Mouse (Mus musculus): Measurements from ENCODE around the gene Thrap3. TPM values are rescaled to one million over a fixed set of nuclear protein-coding genes. Genes with fewer than 3 reads are reported as not detected.
"Not testable (repeated sequence)": the region's sequence is repeated elsewhere in the genome, so short reads cannot be mapped to it uniquely, and the experiment has no call there.

Thrap3 gene
- polyA plus RNA-seq, 1 experiment from 2014 or later = 78.7 TPM

DNA sequence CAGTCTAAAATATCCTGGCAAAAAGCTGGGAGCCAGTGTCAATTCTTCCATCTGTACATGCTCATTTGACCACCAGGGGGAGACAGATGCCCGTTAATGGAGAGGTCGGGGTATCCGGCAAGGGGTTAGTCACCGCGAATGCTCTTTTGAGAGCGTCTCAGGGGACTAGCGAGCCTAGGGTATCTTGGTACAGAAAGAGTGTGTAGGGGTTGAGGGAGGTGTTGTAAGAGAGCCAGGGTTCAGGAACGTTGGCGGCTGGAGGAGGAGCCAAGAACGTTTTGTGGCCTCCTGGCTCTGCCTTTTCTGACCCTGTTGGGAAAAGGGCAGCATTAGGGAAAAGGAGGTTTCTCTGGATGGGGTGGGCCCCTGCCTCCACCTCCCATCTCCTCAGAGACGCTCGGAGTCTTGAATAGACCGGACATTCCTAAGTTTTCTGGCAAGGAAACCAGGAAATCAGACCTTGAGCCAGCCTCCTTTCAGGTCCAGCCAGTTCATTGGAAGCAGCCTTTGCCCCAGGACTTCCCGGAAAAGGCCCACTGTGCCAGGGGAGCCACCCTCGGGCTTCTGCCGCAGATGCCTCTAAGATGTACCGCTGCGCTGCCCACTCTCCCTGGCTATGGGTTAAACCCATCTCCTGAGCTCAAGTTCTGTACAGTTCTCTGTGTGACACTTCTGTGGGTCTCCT is 24.7 kb upstream of the Thrap3 start:
- ATAC-seq (ENCODE audit: low FRiP score, low TSS enrichment) (peak; percentile 78), DNase-seq (ENCODE audit: low spot score) (peak; percentile 83)
- Histone ChIP-seq H3K4me3 (ENCODE audit: low read depth, low read length) (peak overlapping the region; percentile 40), H3K9me3 (ENCODE audit: control insufficient read depth, low read length) (no peaks in the 10 kb centered on the region), H3K4me2 (replicated peaks; ENCODE audit: low read depth) (peak overlapping the region; percentile 66), H3K9ac (ENCODE audit: low read length) (peak overlapping the region; percentile 52), H3K27me3 (ENCODE audit: control insufficient read depth, insufficient read depth, low read length) (no peaks in the 10 kb centered on the region), H3K4me1 (replicated peaks; ENCODE audit: control insufficient read depth, insufficient read depth) (no peaks in the 10 kb centered on the region; the same call in 1 of the 2 replicates), H3K27ac (replicated peaks) (peak overlapping the region; percentile 75), H3K36me3 (ENCODE audit: control insufficient read depth, insufficient read depth, low read length) (peaks cover 6% of the 10 kb centered on the region; the same call in 1 of the 2 replicates)
- TF ChIP-seq EP300 (optimal IDR thresholded peaks at IDR 0.05) = no peak
- TF ChIP-seq CTCF (IDR thresholded peaks at IDR 0.05; ENCODE audit: low read depth) = peak; percentile 98
- 5% methylated on average over 18 of the region's 18 CpGs for WGBS

DNA sequence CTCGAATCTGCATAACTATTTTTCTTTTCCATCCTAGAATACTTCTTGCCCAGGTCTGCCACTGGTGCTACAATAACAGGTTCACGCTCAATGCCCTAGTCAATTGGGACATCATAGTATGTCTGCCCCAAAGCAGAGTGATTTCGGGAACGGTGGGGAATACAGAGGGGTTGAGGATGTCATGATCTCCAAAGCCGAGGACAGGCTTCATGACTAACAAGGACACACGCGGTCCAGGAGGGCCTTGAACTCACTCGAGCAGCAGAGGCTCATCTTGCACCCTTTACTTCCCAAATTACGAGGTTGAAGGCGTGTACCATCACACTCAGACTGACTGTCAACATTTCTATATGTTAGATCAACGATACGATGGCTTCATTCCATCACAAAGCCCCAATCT is 24.1 kb upstream of the Thrap3 start:
- no peaks in the 10 kb centered on the region; the same call in 1 of the 2 replicates for H3K4me1 ChIP-seq (replicated peaks; ENCODE audit: control insufficient read depth, insufficient read depth)
- no peak overlapping the region; the same call in 1 of the 2 replicates for H3K4me2 ChIP-seq (replicated peaks; ENCODE audit: low read depth)
- H3K27ac ChIP-seq (replicated peaks) = no peak overlapping the region
- no peak for DNase-seq (ENCODE audit: low spot score)
- WGBS = 48% methylated on average over 12 of the region's 12 CpGs
- ATAC-seq (ENCODE audit: low FRiP score, low TSS enrichment) = peak; percentile 16
- H3K9ac ChIP-seq (ENCODE audit: low read length) = no peak overlapping the region
- peaks cover 6% of the 10 kb centered on the region; the same call in 1 of the 2 replicates for H3K36me3 ChIP-seq (ENCODE audit: control insufficient read depth, insufficient read depth, low read length)
- H3K9me3 ChIP-seq (ENCODE audit: control insufficient read depth, low read length) = no peaks in the 10 kb centered on the region
- no peak for TF ChIP-seq CTCF (IDR thresholded peaks at IDR 0.05; ENCODE audit: low read depth)
- no peak for TF ChIP-seq EP300 (optimal IDR thresholded peaks at IDR 0.05)
- no peak overlapping the region for H3K4me3 ChIP-seq (ENCODE audit: low read depth, low read length)
- H3K27me3 ChIP-seq (ENCODE audit: control insufficient read depth, insufficient read depth, low read length) = no peaks in the 10 kb centered on the region

DNA sequence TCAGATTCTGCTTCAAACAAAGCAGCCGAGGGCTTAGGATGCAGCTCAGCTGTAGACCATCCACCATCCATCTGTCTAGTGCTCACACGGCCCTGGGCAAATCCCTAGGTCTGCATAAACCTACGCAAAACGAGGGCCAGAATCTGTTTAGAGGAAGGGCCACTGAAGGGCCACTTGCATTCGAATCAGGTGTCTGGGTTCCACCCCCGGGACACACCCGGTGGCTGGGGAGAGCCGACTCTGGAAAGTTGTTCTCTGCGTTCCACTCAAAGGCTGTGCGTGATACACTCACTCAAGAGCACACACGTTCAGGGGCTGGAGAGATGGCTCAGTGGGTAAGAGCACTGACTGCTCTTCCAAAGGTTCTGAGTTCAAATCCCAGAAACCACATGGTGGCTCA is 20.1 kb upstream of the Thrap3 start:
- Histone ChIP-seq H3K36me3 (ENCODE audit: control insufficient read depth, insufficient read depth, low read length) (no peaks in the 10 kb centered on the region), H3K4me3 (ENCODE audit: low read depth, low read length) (no peak overlapping the region), H3K27ac (replicated peaks) (no peak overlapping the region), H3K9me3 (ENCODE audit: control insufficient read depth, low read length) (no peaks in the 10 kb centered on the region), H3K4me1 (replicated peaks; ENCODE audit: control insufficient read depth, insufficient read depth) (no peaks in the 10 kb centered on the region; the same call in 1 of the 2 replicates), H3K4me2 (replicated peaks; ENCODE audit: low read depth) (no peak overlapping the region), H3K27me3 (ENCODE audit: control insufficient read depth, insufficient read depth, low read length) (no peaks in the 10 kb centered on the region), H3K9ac (ENCODE audit: low read length) (no peak overlapping the region)
- no peak for ATAC-seq (ENCODE audit: low FRiP score, low TSS enrichment)
- WGBS = 79% methylated on average over 11 of the region's 11 CpGs
- DNase-seq (ENCODE audit: low spot score) = no peak
- no peak for TF ChIP-seq EP300 (optimal IDR thresholded peaks at IDR 0.05)
- no peak for TF ChIP-seq CTCF (IDR thresholded peaks at IDR 0.05; ENCODE audit: low read depth)

DNA sequence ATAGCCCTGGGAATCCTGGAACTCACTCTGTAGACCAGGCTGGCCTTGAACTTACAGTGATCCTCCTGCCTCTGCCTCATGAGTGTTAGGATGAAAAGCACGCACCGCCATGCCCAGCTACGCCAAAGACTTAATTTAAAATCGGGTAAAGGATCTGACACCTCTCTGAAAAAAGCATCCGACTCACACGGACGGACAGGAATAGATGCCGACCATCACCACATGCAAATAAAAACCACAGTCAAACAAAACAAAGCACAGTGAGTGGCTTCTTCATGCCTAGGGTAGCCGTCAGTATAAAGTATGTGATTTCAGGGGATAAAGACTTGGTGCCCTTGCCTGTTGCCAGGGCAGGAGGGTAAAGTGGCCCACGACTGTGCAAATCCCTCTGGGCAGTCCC is 17.5 kb upstream of the Thrap3 start:
- 81% methylated on average over 10 of the region's 10 CpGs for WGBS
- no peak for ATAC-seq (ENCODE audit: low FRiP score, low TSS enrichment)

DNA sequence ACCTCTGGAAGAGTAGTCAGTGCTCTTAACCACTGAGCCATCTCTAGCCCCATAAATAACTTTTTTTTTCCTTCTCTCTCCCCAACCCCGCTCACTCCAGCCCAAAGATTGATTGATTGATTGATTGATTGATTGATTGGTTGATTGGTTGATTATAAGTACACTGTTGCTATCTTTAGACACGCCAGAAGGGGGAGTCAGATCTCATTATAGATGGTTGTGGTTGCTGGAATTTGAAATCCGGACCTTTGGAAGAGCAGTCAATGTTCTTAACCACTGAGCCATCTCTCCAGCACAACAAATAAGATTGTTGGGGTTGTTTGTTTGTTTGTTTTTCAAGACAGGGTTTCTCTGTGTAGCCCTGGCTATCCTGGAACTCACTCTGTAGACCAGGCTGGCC is 17.0 kb upstream of the Thrap3 start:
- TF ChIP-seq CTCF (IDR thresholded peaks at IDR 0.05; ENCODE audit: low read depth) = 0 out of 2 replicates have a peak, but pooled peaks have one; percentile 14
- not testable (repeated sequence) for H3K36me3 ChIP-seq (ENCODE audit: control insufficient read depth, insufficient read depth, low read length); H3K9me3 ChIP-seq (ENCODE audit: control insufficient read depth, low read length); H3K27ac ChIP-seq (replicated peaks); H3K4me3 ChIP-seq (ENCODE audit: low read depth, low read length); H3K27me3 ChIP-seq (ENCODE audit: control insufficient read depth, insufficient read depth, low read length); ATAC-seq (ENCODE audit: low FRiP score, low TSS enrichment); H3K4me2 ChIP-seq (replicated peaks; ENCODE audit: low read depth); H3K4me1 ChIP-seq (replicated peaks; ENCODE audit: control insufficient read depth, insufficient read depth); H3K9ac ChIP-seq (ENCODE audit: low read length); DNase-seq (ENCODE audit: low spot score)
- 67% methylated on average over 3 of the region's 3 CpGs for WGBS

More for the DNA sequence above, 17.5 kb upstream of the Thrap3 start:
- H3K36me3 ChIP-seq (ENCODE audit: control insufficient read depth, insufficient read depth, low read length) = no peaks in the 10 kb centered on the region
- H3K27me3 ChIP-seq (ENCODE audit: control insufficient read depth, insufficient read depth, low read length) = no peaks in the 10 kb centered on the region
- no peak overlapping the region for H3K4me3 ChIP-seq (ENCODE audit: low read depth, low read length)
- H3K27ac ChIP-seq (replicated peaks) = no peak overlapping the region
- no peaks in the 10 kb centered on the region for H3K4me1 ChIP-seq (replicated peaks; ENCODE audit: control insufficient read depth, insufficient read depth)
- DNase-seq (ENCODE audit: low spot score) = no peak
- no peak overlapping the region for H3K4me2 ChIP-seq (replicated peaks; ENCODE audit: low read depth)
- no peaks in the 10 kb centered on the region for H3K9me3 ChIP-seq (ENCODE audit: control insufficient read depth, low read length)
- TF ChIP-seq EP300 (optimal IDR thresholded peaks at IDR 0.05) (no peak), CTCF (IDR thresholded peaks at IDR 0.05; ENCODE audit: low read depth) (no peak)
- no peak overlapping the region for H3K9ac ChIP-seq (ENCODE audit: low read length)

DNA sequence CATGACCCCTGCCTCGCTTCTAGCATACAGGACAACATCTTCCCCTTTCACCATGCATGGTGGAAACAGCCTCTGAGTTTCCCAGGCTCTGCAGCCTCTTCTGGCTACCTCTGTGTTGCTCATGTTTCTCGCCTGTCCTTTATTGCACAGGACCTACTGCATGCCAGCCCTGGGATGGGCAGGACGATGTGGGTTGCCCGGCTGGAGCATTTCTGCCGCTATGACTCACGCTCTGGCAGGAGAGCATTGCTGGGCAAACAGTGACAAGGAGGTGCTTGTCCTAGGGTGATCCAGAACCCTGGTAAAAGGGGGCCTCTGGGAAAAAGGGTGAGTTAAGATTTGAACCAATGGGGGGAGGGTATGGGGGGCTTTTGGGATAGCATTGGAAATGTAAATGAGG is 15.2 kb upstream of the Thrap3 start:
- Histone ChIP-seq H3K9me3 (ENCODE audit: control insufficient read depth, low read length) (no peaks in the 10 kb centered on the region), H3K4me1 (replicated peaks; ENCODE audit: control insufficient read depth, insufficient read depth) (no peaks in the 10 kb centered on the region), H3K9ac (ENCODE audit: low read length) (no peak overlapping the region), H3K4me3 (ENCODE audit: low read depth, low read length) (no peak overlapping the region), H3K4me2 (replicated peaks; ENCODE audit: low read depth) (no peak overlapping the region), H3K27me3 (ENCODE audit: control insufficient read depth, insufficient read depth, low read length) (no peaks in the 10 kb centered on the region), H3K27ac (replicated peaks) (peak overlapping the region; percentile 71), H3K36me3 (ENCODE audit: control insufficient read depth, insufficient read depth, low read length) (no peaks in the 10 kb centered on the region)
- TF ChIP-seq CTCF (IDR thresholded peaks at IDR 0.05; ENCODE audit: low read depth) = no peak
- TF ChIP-seq EP300 (optimal IDR thresholded peaks at IDR 0.05) = no peak
- WGBS = 61% methylated on average over 6 of the region's 6 CpGs
- ATAC-seq (ENCODE audit: low FRiP score, low TSS enrichment) (peak; percentile 82), DNase-seq (ENCODE audit: low spot score) (peak; percentile 73)
